Mouse (Mus musculus) layer of hippocampus, adult 6 months (tissue): ENCODE results near the gene Gm11168. TPM values are rescaled to one million over a fixed set of nuclear protein-coding genes. Genes with fewer than 3 reads are reported as not detected.

Experiments
- long read RNA-seq, 2 experiments: library from polyadenylated mRNA; unstranded; transcript quantifications; one replicate each; pipeline ENCODE4 v2.0.0; 2019 to 2020
- microRNA-seq: library from miRNA; unstranded; fragments of <30 nt; microRNA quantifications from one replicate; pipeline ENCODE4 v1.2.0, GENCODE M21; 2020
- polyA plus RNA-seq: library from polyadenylated mRNA; unstranded; fragments of <200 nt; fragmentation: Nextera tagmentation; gene quantifications from 2 replicates; pipeline ENCODE4 v1.2.3, GENCODE M21; 2021

Gene Gm11168
- polyA plus RNA-seq, result not detected in 2 replicates
- long read RNA-seq, experiment 1, result 0 reads
- long read RNA-seq, experiment 2, result 0 reads

GRCm38 (mm10) chr9:3002794-3003396 is at the start of gene Gm11168:
Gene Gm11168 (plus strand): TSS chr9:3003346.

GRCm38 (mm10) chr9:3000445-3000972 is 2.6 kb upstream of the Gm11168 start, which contains the start of gene Gm10722:
Gene Gm10722 (plus strand): TSS chr9:3000922.

GRCm38 (mm10) chr9:3012733-3013279 is 9.7 kb downstream of the Gm11168 start, which contains the start of gene Gm10721:
Gene Gm10721 (plus strand): TSS chr9:3013140.

GRCm38 (mm10) chr9:3015354-3015753 is 12.2 kb downstream of the Gm11168 start, which contains the start of gene Gm10720:
Gene Gm10720 (plus strand): TSS chr9:3015654.

GRCm38 (mm10) chr9:3017108-3017507 is 14.0 kb downstream of the Gm11168 start, which contains the start of gene Gm10719:
Gene Gm10719 (plus strand): TSS chr9:3017408.

GRCm38 (mm10) chr9:3023312-3023984 is 20.3 kb downstream of the Gm11168 start, which contains the start of gene Gm10718:
Gene Gm10718 (plus strand): TSS chr9:3023547.

GRCm38 (mm10) chr9:3024912-3025467 is 21.8 kb downstream of the Gm11168 start, which contains the start of gene Gm10717:
Gene Gm10717 (plus strand): TSS chr9:3025417.

GRCm38 (mm10) chr9:3034299-3034698 is 31.2 kb downstream of the Gm11168 start, which contains the start of gene Gm17535:
Gene Gm17535 (plus strand): TSS chr9:3034599.

GRCm38 (mm10) chr9:3036577-3036976 is 33.4 kb downstream of the Gm11168 start, which contains the start of gene Gm10715:
Gene Gm10715 (plus strand): TSS chr9:3036877.

Small RNA genes within 50 kb of the gene (microRNA-seq; reads per million reads assigned to microRNA genes)
- not detected for gene Mir101c

Other genes with a start within 250 kb of the Gm11168 start
- gene Gm10722, start 2.4 kb upstream of the Gm11168 start, polyA plus RNA-seq, result not detected in 2 replicates
- gene Gm10721, start 9.8 kb downstream of the Gm11168 start, polyA plus RNA-seq, result not detected in 2 replicates
- not detected in 2 replicates for gene Gm10720, start 12.3 kb downstream of the Gm11168 start, polyA plus RNA-seq
- not detected in 2 replicates for gene Gm10719, start 14.1 kb downstream of the Gm11168 start, polyA plus RNA-seq
- not detected in 2 replicates for gene Gm10718, start 20.2 kb downstream of the Gm11168 start, polyA plus RNA-seq
- gene Gm10717, start 22.1 kb downstream of the Gm11168 start, polyA plus RNA-seq, result not detected in 2 replicates
- not detected in 2 replicates for gene Gm17535, start 31.3 kb downstream of the Gm11168 start, polyA plus RNA-seq
- not detected in 2 replicates for gene Gm10715, start 33.5 kb downstream of the Gm11168 start, polyA plus RNA-seq